Mouse (Mus musculus) thymus, adult 2 months (tissue): Measurements from ENCODE around the gene Fhl3.

ENCODE experiments used
- CTCF ChIP-seq: fragments of 200-500 bp; IDR thresholded peaks from 2 replicates; pipeline ENCODE4 v1.5.1; 2012; ENCODE audit warnings: mild to moderate bottlenecking, control low read depth, low read length, moderate library complexity, borderline replicate concordance; ENCODE audit not compliant: control insufficient read depth, poor library complexity, insufficient read depth; ENCODE audit errors: extremely low read depth
- POLR2A ChIP-seq: fragments of 200-500 bp; IDR thresholded peaks from 2 replicates; pipeline ENCODE4 v1.6.1; 2012; ENCODE audit warnings: mild to moderate bottlenecking, low read length, control low read depth, moderate library complexity; ENCODE audit not compliant: control insufficient read depth, poor library complexity, insufficient read depth; ENCODE audit errors: extremely low read depth

DNA sequence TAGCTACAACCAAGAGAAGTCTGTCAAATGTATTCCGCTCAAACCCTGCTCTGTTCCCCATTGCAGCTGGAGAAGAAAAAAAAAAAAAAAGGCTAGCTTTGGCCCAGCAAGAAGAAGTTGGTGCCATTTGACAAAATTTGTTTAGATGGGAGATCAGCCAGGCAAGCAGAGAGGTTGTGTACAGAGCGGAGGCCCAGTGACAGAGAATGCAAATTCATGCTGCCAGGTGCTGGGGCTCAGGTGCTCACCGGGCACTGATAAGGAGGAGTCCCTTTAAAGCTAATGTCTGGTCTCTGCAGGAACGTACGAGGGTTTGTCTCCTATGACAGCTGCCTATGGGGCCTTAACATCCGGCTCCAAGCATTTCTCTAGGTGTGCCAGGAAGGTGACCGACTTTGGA lies 46.1 kb downstream of the Fhl3 start:
- TF ChIP-seq POLR2A (no peak), CTCF (no peak)
